Mouse (Mus musculus) neutrophil, adult 65 days (primary cell): ENCODE measurements around the gene Wdr61. TPM values are rescaled to one million over a fixed set of nuclear protein-coding genes. Genes with fewer than 3 reads are reported as not detected.

ENCODE experiments used
- total RNA-seq: library from RNA; stranded (reverse); gene quantifications from 2 replicates; pipeline ENCODE4 v1.2.4, GENCODE M21; 2023

Wdr61 gene
- total RNA-seq, result 29.4 and 33.7 TPM in 2 replicates

DNA sequence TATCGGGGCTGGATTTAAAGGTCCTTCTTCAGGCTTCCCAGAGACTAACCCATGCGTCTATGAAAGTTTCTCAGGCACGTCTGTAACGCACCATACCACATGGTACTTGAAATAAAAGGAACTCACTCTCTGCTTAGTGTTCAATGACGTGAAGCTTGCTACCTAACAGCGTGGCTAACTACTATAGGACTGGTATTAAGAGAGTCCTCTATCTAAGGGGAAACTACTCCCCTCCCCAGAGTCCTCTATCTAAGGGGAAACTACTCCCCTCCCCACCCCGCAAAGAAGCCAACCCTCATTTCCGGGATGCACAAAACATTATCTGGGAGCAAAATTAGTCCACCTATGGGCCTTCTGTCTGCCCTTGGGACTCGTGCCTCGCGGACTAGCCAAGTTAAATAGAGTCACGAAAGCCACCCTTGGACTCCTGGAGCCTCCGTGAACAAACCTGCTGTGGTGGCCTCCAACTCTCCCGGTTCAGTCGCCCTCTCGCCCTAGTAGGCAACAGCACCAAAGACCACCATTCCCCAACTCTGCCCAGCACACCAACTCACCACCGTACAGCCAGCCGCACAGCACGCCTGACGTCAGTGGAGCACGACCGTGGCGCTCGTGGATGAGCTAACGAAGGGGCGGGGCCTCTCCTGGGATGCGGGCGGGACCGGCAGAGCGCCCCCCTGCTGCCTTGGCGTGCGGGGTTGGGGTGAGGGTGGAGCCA lies at the start of gene Wdr61:
Gene Wdr61, minus strand, starts transcription at position 599 of the 718 bp plus-strand sequence.

GRCm38 (mm10) chr9:54764561-54765217 lies 30.4 kb upstream of the Wdr61 start, which contains the start of gene Crabp1:
Gene Crabp1, plus strand, starts transcription at chr9:54764748.

DNA sequence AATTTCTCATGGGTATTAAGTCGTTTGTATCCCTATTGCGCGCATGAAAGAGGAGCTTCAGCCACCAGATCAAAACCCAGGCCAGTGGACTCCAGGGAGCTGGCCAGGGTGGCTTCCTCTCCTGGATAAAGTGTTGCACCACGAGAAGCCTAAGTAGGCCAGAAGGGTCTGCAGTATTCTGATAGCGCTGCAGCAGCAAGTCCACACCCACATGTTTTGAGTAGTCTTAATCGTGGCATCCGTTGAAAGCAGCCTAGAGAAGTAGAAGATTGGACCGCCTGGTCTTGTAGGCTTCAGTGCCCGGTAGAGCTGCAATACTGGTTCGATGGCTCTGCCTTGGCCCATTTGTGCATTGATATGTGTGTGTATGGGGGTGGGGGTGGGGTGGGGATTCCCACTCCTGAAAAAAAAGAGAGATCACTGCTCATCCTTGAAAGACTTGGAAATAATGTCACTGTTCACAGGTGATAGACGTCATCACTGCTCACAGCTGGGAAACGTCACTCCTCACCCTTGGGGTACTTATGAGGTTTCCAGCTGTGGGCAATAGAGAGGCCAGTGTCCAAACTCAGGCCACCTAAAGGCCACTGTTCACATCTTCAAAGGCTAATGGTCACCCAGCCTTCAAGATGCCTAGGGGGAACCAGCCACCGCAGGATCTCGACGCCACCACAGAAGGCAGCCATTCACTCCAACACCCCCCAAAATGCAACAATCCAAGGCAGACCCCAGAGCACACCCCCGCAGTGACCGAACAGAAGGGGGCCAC lies 35.8 kb downstream of the Wdr61 start, which contains the start of gene Dnaja4:
Gene Dnaja4, plus strand, starts transcription at position 556 of the 769 bp plus-strand sequence.

Other genes with a start within 250 kb of the Wdr61 start
- 151 and 210 TPM in 2 replicates for gene Dmxl2, start 232.9 kb downstream of the Wdr61 start, total RNA-seq
- not detected in 2 replicates for gene Sh2d7, start 195.5 kb downstream of the Wdr61 start, total RNA-seq
- 16.3 and 20.2 TPM in 2 replicates for gene Cib2, start 174.3 kb downstream of the Wdr61 start, total RNA-seq
- gene Idh3a, start 148.2 kb downstream of the Wdr61 start, total RNA-seq, result 13.9 and 14.6 TPM in 2 replicates
- gene Acsbg1, start 72.6 kb downstream of the Wdr61 start, total RNA-seq, result not detected in 2 replicates
- 0.34 and 0.44 TPM in 2 replicates for gene Dnaja4, start 35.6 kb downstream of the Wdr61 start, total RNA-seq
- gene Crabp1, start 30.2 kb upstream of the Wdr61 start, total RNA-seq, result not detected in 2 replicates
- gene Ireb2, start 129.3 kb upstream of the Wdr61 start, total RNA-seq, result 30.1 and 39.9 TPM in 2 replicates
- 0.22 TPM in 1 of 2 replicates, not detected in the other for gene Hykk, start 182.8 kb upstream of the Wdr61 start, total RNA-seq
- gene Psma4, start 216.3 kb upstream of the Wdr61 start, total RNA-seq, result 78.6 and 88.5 TPM in 2 replicates
- not detected in 2 replicates for gene AY074887, start 216.5 kb upstream of the Wdr61 start, total RNA-seq
- gene Chrna5, start 246.4 kb upstream of the Wdr61 start, total RNA-seq, result not detected in 2 replicates